Mouse (Mus musculus) lung, adult 2 months (tissue): ENCODE results near the gene Olfr177. TPM values are rescaled to one million over a fixed set of nuclear protein-coding genes. Genes with fewer than 3 reads are reported as not detected.

ENCODE experiments used
- DNase-seq: peaks from one replicate; pipeline ENCODE4 v3.0.0; 2022
- H3K4me1 ChIP-seq: fragments of 200-500 bp; 2 replicates; pipeline ENCODE4 v1.6.1; 2011; ENCODE audit warnings: low read length; ENCODE audit not compliant: control insufficient read depth, insufficient read depth
- H3K4me3 ChIP-seq: fragments of 200-500 bp; replicated peaks from 2 replicates; pipeline ENCODE3; 2011; ENCODE audit warnings: low read depth, mild to moderate bottlenecking, control low read depth, low read length; ENCODE audit errors: extremely low read depth
- CTCF ChIP-seq: fragments of 200-500 bp; IDR thresholded peaks from 2 replicates; pipeline ENCODE4 v1.5.1; 2011; ENCODE audit warnings: mild to moderate bottlenecking, low read length, control low read depth; ENCODE audit not compliant: insufficient read depth
- POLR2A ChIP-seq: fragments of 200-500 bp; IDR thresholded peaks from 2 replicates; pipeline ENCODE4 v1.6.1; 2011; ENCODE audit warnings: low read depth, mild to moderate bottlenecking, control low read depth, low read length, borderline replicate concordance; ENCODE audit errors: extremely low read depth
- WGBS: fragments of 180-500 bp; shearing (Covaris S2); methylation state at CpG from one replicate; pipeline ENCODE4 v1.1.7; 2018; 5-methylcytosine and 5-hydroxymethylcytosine counted together
- polyA plus RNA-seq: library from polyadenylated mRNA; depleted of rRNA; stranded (reverse); fragments of >200 nt; gene quantifications from 2 replicates; pipeline ENCODE4 v1.2.3, GENCODE M21; 2012; rRNA removed

Olfr177 gene
- not detected in 2 replicates for polyA plus RNA-seq

GRCm38 (mm10) chr16:58874668-58875067 lies at the start of gene Olfr177:
Gene Olfr177 (minus strand): TSS chr16:58874768.
- no peak for DNase-seq
- H3K4me1 ChIP-seq, result no peaks in the 10 kb centered on the region
- TF ChIP-seq POLR2A (no peak), CTCF (no peak)
- WGBS, result 37% methylated on average over 1 of the region's 1 CpGs
- H3K4me3 ChIP-seq, result no peak within 1 kb of the TSS

DNA sequence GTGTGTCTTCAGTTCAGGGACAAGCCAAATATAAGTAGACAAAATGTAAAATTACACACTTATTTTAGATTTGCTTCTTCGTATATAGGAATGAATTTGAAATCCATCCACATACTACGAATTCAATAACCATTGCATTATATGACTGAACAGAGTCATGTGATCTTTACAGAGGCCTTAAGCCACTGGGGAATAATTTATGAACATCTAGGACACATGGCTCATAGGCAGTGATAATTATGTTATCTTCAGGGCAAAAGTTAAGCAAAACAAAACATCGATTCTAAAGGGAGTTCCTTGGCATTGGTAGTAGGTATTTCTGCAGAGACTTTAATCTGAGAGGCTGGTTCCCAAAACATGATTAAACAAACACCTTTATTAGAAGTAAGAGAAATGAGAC lies 17.4 kb upstream of the Olfr177 start, which contains the start of gene Olfr178:
Gene Olfr178, minus strand, starts transcription at position 101 of the 400 bp plus-strand sequence.
- WGBS, result 87% methylated on average over 3 of the region's 3 CpGs
- DNase-seq, result no peak
- TF ChIP-seq POLR2A (no peak), CTCF (no peak)
- no peaks in the 10 kb centered on the region for H3K4me1 ChIP-seq
- H3K4me3 ChIP-seq, result no peak within 1 kb of the TSS

GRCm38 (mm10) chr16:58884416-58884815 lies 9.8 kb upstream of the Olfr177 start:
- WGBS, result 87% methylated on average over 2 of the region's 2 CpGs
- no peak overlapping the region for H3K4me3 ChIP-seq
- no peak for DNase-seq
- no peaks in the 10 kb centered on the region for H3K4me1 ChIP-seq
- TF ChIP-seq CTCF (no peak), POLR2A (no peak)

DNA sequence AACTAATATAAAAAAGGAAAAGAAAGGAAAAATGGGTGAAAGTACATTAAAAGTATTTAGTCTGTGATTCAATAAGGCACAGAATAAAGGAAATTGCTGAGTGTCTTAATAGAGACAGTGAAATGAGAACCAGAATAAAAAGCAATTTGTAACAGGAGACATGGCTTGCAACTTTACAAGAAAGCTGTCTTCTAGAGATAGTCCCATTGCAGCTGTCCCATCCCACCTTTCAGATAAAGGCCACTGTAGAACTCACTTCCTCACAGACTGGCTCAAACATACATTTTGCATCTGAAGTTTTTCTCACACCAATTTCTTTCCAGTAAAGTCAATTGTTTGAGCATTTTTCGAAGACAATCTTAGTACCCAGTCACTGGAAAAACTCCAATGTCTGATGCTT lies 13.1 kb downstream of the Olfr177 start:
- DNase-seq, result no peak
- WGBS, result 67% methylated on average over 1 of the region's 1 CpGs

DNA sequence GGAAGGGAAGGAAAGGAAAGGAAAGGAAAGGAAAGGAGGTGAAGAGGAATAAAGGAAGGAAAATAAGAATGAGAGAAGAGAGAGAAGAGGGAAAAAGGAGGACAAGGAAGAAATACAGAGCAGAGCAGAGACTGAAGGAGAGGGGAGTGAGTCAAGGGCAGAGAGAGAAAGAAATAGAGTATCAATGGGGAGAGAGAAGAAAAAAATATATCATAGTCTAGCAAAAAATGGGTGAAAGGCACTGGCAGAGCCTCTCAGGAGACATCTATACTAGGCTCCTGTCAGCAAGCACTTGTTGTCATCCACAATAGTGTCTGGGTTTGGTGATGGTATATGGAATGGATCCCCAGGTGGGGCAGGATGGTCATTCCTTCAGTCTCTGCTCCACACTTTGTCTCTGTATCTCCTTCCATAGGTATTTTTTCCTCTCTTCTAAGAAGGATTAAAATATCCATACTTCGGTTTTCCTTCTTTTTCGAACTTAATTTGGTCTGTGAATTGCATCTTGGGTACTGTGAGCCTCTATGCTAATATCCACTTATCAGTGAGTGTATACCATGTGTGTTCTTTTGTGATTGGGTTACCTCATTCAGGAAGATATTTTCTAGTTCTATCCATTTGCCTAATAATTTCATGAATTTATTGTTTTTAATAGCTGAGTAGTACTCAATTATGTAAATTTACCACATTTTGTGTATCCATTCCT lies 14.4 kb downstream of the Olfr177 start:
- Histone ChIP-seq H3K4me1 (no peaks in the 10 kb centered on the region), H3K4me3 (no peak overlapping the region)
- no peak for DNase-seq
- WGBS, result 83% methylated on average over 2 of the region's 2 CpGs
- TF ChIP-seq CTCF (no peak), POLR2A (no peak)

More for the DNA sequence above, 13.1 kb downstream of the Olfr177 start:
- TF ChIP-seq POLR2A (no peak), CTCF (no peak)
- H3K4me1 ChIP-seq, result no peaks in the 10 kb centered on the region
- no peak overlapping the region for H3K4me3 ChIP-seq

DNA sequence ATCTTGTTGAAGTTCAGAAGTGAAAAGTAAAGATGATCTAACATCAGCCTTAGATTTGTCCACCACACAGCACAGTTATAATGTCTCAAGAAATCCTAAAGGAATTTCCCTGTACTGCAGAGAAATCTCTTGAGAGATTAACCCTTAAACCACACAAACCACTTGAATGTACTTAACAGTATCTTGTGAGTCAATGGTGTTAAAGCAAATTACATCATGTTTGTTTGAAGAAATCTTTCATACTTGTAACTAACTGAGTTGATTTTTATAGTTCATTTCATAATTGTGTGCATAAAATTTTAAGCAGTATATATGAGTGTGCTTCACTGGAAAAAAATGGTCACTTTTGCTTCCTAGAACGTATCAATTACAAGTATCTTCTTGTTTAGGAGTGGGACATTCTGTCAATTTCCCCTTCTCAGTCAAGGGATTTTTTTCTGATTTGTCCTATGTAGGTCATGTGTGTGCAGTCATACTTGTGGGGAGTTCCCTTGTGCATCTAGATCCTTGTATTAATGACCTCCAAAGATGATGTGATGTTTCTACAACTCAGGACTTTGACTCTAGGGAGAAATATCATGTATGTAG lies 47.7 kb downstream of the Olfr177 start, which contains the start of gene Olfr175-ps1:
Gene Olfr175-ps1, minus strand, starts transcription at position 51 of the 588 bp plus-strand sequence.
- Histone ChIP-seq H3K4me1 (no peaks in the 10 kb centered on the region), H3K4me3 (no peak within 1 kb of the TSS)
- TF ChIP-seq CTCF, result no peak
- 71% methylated on average over 1 of the region's 1 CpGs for WGBS
- DNase-seq, result no peak

Other genes starting within 250 kb of the Olfr177 start
- gene E330017A01Rik, start 236.0 kb downstream of the Olfr177 start, polyA plus RNA-seq, result not detected in 2 replicates
- gene Cpox, start 204.5 kb downstream of the Olfr177 start, polyA plus RNA-seq, result 11.5 and 12.3 TPM in 2 replicates
- 0.09 and 0.31 TPM in 2 replicates for gene Gpr15, start 155.7 kb downstream of the Olfr177 start, polyA plus RNA-seq
- gene Cldnd1, start 146.9 kb downstream of the Olfr177 start, polyA plus RNA-seq, result 49.8 and 72.9 TPM in 2 replicates
- not detected in 2 replicates for gene Olfr172, start 111.6 kb downstream of the Olfr177 start, polyA plus RNA-seq
- gene Olfr173, start 74.5 kb downstream of the Olfr177 start, polyA plus RNA-seq, result not detected in 2 replicates
- gene Olfr175-ps1, start 48.0 kb downstream of the Olfr177 start, polyA plus RNA-seq, result not detected in 2 replicates
- not detected in 2 replicates for gene Olfr178, start 17.3 kb upstream of the Olfr177 start, polyA plus RNA-seq
- not detected in 2 replicates for gene Olfr181, start 54.0 kb upstream of the Olfr177 start, polyA plus RNA-seq
- not detected in 2 replicates for gene Olfr180, start 54.6 kb upstream of the Olfr177 start, polyA plus RNA-seq
- not detected in 2 replicates for gene Olfr183, start 120.6 kb upstream of the Olfr177 start, polyA plus RNA-seq
- gene Olfr186, start 155.5 kb upstream of the Olfr177 start, polyA plus RNA-seq, result not detected in 2 replicates
- not detected in 2 replicates for gene Olfr187, start 165.0 kb upstream of the Olfr177 start, polyA plus RNA-seq
- gene Olfr190, start 203.2 kb upstream of the Olfr177 start, polyA plus RNA-seq, result not detected in 2 replicates
- not detected in 2 replicates for gene Olfr191, start 215.1 kb upstream of the Olfr177 start, polyA plus RNA-seq
- gene Olfr193, start 237.1 kb upstream of the Olfr177 start, polyA plus RNA-seq, result not detected in 2 replicates
- not detected in 2 replicates for gene Olfr194, start 246.3 kb upstream of the Olfr177 start, polyA plus RNA-seq